ENCODE assay signal across 8 mouse cellular contexts in the genomic region with DNA sequence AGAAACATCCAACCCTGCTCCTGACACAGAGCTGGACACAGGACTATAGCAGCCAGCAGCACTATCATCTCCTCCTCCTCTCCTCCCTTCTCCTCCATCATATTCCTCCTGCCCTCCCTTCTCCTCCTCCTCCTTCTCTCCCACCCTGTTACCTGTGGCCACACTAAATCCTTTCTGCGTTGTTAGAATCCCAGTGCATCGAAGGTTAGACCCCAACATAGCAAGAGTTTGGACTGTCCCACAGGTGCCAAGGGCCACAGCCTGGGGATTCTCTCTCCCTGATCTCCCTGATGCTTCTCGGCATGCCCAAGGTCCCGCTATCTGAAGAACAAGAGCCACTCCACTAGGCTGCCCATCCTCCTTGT. TPM values are rescaled to one million over a fixed set of nuclear protein-coding genes. Genes with fewer than 3 reads are reported as not detected.
DNase-seq lines count a peak whose midpoint lies in the region; ATAC-seq and TF ChIP-seq lines count a peak whose summit lies in the region.
"Had no signal": no experiment of that assay in that cellular context is flagged by ENCODE, and none has a peak within 500 bp of the region (broad histone marks: within the 10 kb centered on the region; RNA-seq: fewer than 3 reads in every experiment).

No protein-coding gene starts in this region.

- no peak for TF ChIP-seq POLR2A in lung, adult 2 months (IDR thresholded peaks at IDR 0.05; ENCODE audit: borderline replicate concordance, extremely low read depth, low read depth, low read length)

- H3K9ac ChIP-seq in forebrain, embryonic 16.5 days (replicated peaks; ENCODE audit: low read depth, low read length) = peak overlapping the region; percentile 2; the same call in 1 of the 2 replicates
- H3K9ac ChIP-seq in liver, embryonic 12.5 days = peak overlapping the region; percentile 18; the same call in 1 of the 2 replicates
- peak overlapping the region; percentile 70 for H3K9ac ChIP-seq in stomach, postnatal 0 days (ENCODE audit: low read length)

- no peaks in the 10 kb centered on the region for H3K9me3 ChIP-seq in forebrain, embryonic 16.5 days (ENCODE audit: control insufficient read depth, low read length)
- H3K9me3 ChIP-seq in liver, embryonic 12.5 days (replicated peaks) = no peaks in the 10 kb centered on the region
- H3K9me3 ChIP-seq in stomach, postnatal 0 days (ENCODE audit: control insufficient read depth, low read length) = no peaks in the 10 kb centered on the region

- H3K4me3 ChIP-seq in lung, adult 2 months (replicated peaks; ENCODE audit: extremely low read depth, low read depth, low read length) = peak overlapping the region; percentile 66
- H3K4me3 ChIP-seq in forebrain, embryonic 16.5 days (replicated peaks; ENCODE audit: low read length) = peak overlapping the region; percentile 47
- H3K4me3 ChIP-seq in liver, embryonic 12.5 days = peak overlapping the region; percentile 30
- peak overlapping the region; percentile 57 for H3K4me3 ChIP-seq in stomach, postnatal 0 days (ENCODE audit: low read depth, low read length)

- ATAC-seq in forebrain, embryonic 16.5 days = no peak
- no peak for ATAC-seq in liver, embryonic 12.5 days
- 0 out of 2 replicates have a peak, but pooled peaks have one; percentile 21 for ATAC-seq in stomach, postnatal 0 days (ENCODE audit: low FRiP score, low TSS enrichment)
- no peak for ATAC-seq in erythroblast, adult 5-6 weeks (replicated peaks; ENCODE audit: low FRiP score, poor library complexity, severe bottlenecking)

- no peaks in the 10 kb centered on the region; the same call in 1 of the 2 replicates for H3K4me1 ChIP-seq in lung, adult 2 months (ENCODE audit: control insufficient read depth, insufficient read depth, low read length)
- peaks cover 12% of the 10 kb centered on the region for H3K4me1 ChIP-seq in forebrain, embryonic 16.5 days (replicated peaks; ENCODE audit: control insufficient read depth, insufficient read depth, low read length)
- no peaks in the 10 kb centered on the region for H3K4me1 ChIP-seq in liver, embryonic 12.5 days
- no peaks in the 10 kb centered on the region; the same call in 1 of the 2 replicates for H3K4me1 ChIP-seq in stomach, postnatal 0 days (replicated peaks; ENCODE audit: control insufficient read depth, insufficient read depth)
- H3K4me1 ChIP-seq: megakaryocyte, embryonic 14.5 days had no signal

- no peaks in the 10 kb centered on the region for H3K36me3 ChIP-seq in forebrain, embryonic 16.5 days (ENCODE audit: control insufficient read depth, insufficient read depth)
- H3K36me3 ChIP-seq in liver, embryonic 12.5 days = no peaks in the 10 kb centered on the region
- H3K36me3 ChIP-seq in stomach, postnatal 0 days (ENCODE audit: control insufficient read depth, insufficient read depth, low read length) = no peaks in the 10 kb centered on the region

- 15% methylated on average over 4 of the region's 4 CpGs for WGBS in lung, adult 2 months
- 25% methylated on average over 4 of the region's 4 CpGs for WGBS in forebrain, embryonic 16.5 days
- WGBS in liver, embryonic 12.5 days (ENCODE audit: insufficient replicate concordance) = 32% methylated on average over 4 of the region's 4 CpGs
- WGBS in stomach, postnatal 0 days = 10% methylated on average over 4 of the region's 4 CpGs

- no peak for TF ChIP-seq CTCF in lung, adult 2 months (IDR thresholded peaks at IDR 0.05; ENCODE audit: insufficient read depth, low read length)
- no peak for TF ChIP-seq CTCF in stomach, postnatal 0 days (IDR thresholded peaks at IDR 0.05; ENCODE audit: low read depth)

- no peak for TF ChIP-seq EP300 in stomach, postnatal 0 days (optimal IDR thresholded peaks at IDR 0.05)

- no peaks in the 10 kb centered on the region for H3K27me3 ChIP-seq in forebrain, embryonic 16.5 days (replicated peaks; ENCODE audit: control insufficient read depth, insufficient read depth, low read length)
- H3K27me3 ChIP-seq in liver, embryonic 12.5 days (replicated peaks) = peaks cover 53% of the 10 kb centered on the region
- no peaks in the 10 kb centered on the region for H3K27me3 ChIP-seq in stomach, postnatal 0 days (ENCODE audit: control insufficient read depth, insufficient read depth, low read length)

- peak overlapping the region; percentile 84 for H3K4me2 ChIP-seq in forebrain, embryonic 16.5 days (ENCODE audit: low read length)
- peak overlapping the region; percentile 55 for H3K4me2 ChIP-seq in liver, embryonic 12.5 days
- H3K4me2 ChIP-seq in stomach, postnatal 0 days (replicated peaks; ENCODE audit: low read depth) = peak overlapping the region; percentile 60

- no peak for DNase-seq in lung, adult 2 months
- no peak for DNase-seq in lung, postnatal 14 days
- DNase-seq in stomach, postnatal 0 days (ENCODE audit: low spot score) = no peak
- DNase-seq in gastrocnemius, postnatal 10 days = no peak

- no peak overlapping the region for H3K27ac ChIP-seq in forebrain, embryonic 16.5 days (ENCODE audit: low read length)
- H3K27ac ChIP-seq in liver, embryonic 12.5 days = no peak overlapping the region
- peak overlapping the region; percentile 87 for H3K27ac ChIP-seq in stomach, postnatal 0 days (replicated peaks)

RNA-seq across cellular contexts. Expression of gene Daam2, which starts 0.7 kb away (rescaled TPM):
- polyA plus RNA-seq in lung, adult 2 months (2012; rRNA removed) = 6.0 and 8.7 TPM in 2 replicates
- 1.6 and 1.7 TPM in 2 replicates for polyA plus RNA-seq in forebrain, embryonic 16.5 days (2015; fragmentation: Nextera tagmentation; extraction: Ambion mirVana)
- 1.1 TPM in 2 replicates for polyA plus RNA-seq in liver, embryonic 12.5 days (2016; fragmentation: Nextera tagmentation; extraction: Ambion mirVana)
- 2.5 and 3.2 TPM in 2 replicates for polyA plus RNA-seq in stomach, postnatal 0 days (2015; fragmentation: Nextera tagmentation; extraction: Ambion mirVana)
- not detected in 2 replicates for total RNA-seq in erythroblast, adult 5-6 weeks (2015; ENCODE audit: low replicate concordance)
- total RNA-seq in erythroblast, adult 5-6 weeks (2017; ENCODE audit: low replicate concordance) = 0.56 TPM in 1 of 2 replicates, not detected in the other
- 10 to 100 TPM; 13.1 to 13.4 TPM for total RNA-seq in gastrocnemius, postnatal 10 days (2021)

RNA-seq across cellular contexts. Expression of gene Kif6, which starts 51.5 kb away (rescaled TPM):
- 1.1 and 1.3 TPM in 2 replicates for polyA plus RNA-seq in lung, adult 2 months (2012; rRNA removed)
- 1.9 and 3.3 TPM in 2 replicates for polyA plus RNA-seq in forebrain, embryonic 16.5 days (2015; fragmentation: Nextera tagmentation; extraction: Ambion mirVana)
- 0.44 and 0.50 TPM in 2 replicates for polyA plus RNA-seq in liver, embryonic 12.5 days (2016; fragmentation: Nextera tagmentation; extraction: Ambion mirVana)
- 0.42 and 0.85 TPM in 2 replicates for polyA plus RNA-seq in stomach, postnatal 0 days (2015; fragmentation: Nextera tagmentation; extraction: Ambion mirVana)
- not detected in 2 replicates for total RNA-seq in erythroblast, adult 5-6 weeks (2015; ENCODE audit: low replicate concordance)
- not detected in 2 replicates for total RNA-seq in erythroblast, adult 5-6 weeks (2017; ENCODE audit: low replicate concordance)
- not detected for total RNA-seq in gastrocnemius, postnatal 10 days (2021)

Comparison
In these comparisons a context has a peak if more than half of its experiments do, and no peak if none do; other contexts are left out.
1. H3K9ac ChIP-seq: peak in every context shown above with its lines; median percentile 70 in stomach, postnatal 0 days; 18 in liver, embryonic 12.5 days; 2 in forebrain, embryonic 16.5 days.